In the genomic region with DNA sequence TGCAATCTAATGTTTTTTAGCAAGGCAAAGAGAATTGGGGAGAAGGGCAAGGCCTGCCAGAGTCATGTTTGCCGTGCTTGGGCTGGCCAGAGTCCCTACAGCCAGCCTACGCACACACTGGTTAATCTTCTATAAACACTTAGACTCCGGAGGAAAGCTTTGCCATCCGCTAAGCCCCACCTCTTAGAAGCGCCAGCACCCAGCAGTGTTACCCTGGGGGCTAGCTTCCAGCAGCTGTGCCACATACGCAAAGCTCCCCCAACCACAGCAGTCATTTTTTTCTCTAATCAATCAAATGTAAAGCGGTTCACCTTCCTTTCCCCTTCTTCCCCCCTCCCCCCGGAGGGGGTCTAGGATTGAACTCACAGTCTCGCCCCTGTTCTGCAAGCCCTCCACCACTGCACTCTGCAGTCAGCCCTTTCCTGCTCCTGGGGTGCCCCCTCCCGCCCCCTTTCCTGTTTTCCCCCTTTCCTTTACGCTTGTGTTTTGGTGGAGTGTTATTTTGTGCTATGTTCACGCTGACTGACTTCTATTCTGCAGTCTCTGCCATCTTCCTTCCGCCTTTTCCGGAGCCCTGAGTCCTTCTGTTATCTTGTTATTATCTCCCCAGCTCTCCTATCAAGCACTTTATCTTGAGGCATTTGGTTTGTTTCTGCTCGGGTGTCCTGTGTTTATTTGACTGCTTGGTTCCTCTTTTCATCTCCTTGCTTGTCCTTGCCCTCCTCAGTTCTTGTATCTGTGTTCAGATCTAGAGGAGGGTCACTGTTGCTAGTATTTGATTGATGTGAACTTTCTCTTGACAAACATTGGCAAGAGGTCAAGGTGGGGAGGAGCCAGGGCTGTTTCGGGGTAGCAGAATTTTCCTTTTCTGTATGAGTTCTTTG, we compare ENCODE assay signal across 9 mouse cellular contexts. TPM values are rescaled to one million over a fixed set of nuclear protein-coding genes. Genes with fewer than 3 reads are reported as not detected.
A peak's percentile ranks its signal among the peaks of the same experiment; 100 is the strongest.
DNase-seq lines count a peak whose midpoint lies in the region; ATAC-seq lines count a peak whose summit lies in the region.
"Had no signal": no experiment of that assay in that cellular context is flagged by ENCODE, and none has a peak within 500 bp of the region (broad histone marks: within the 10 kb centered on the region; RNA-seq: fewer than 3 reads in every experiment).

No protein-coding gene starts in this region.

- peaks cover 10% of the 10 kb centered on the region for H3K4me1 ChIP-seq in forebrain, embryonic 12.5 days

- no peak overlapping the region for H3K9ac ChIP-seq in forebrain, embryonic 12.5 days

- H3K4me2 ChIP-seq in forebrain, embryonic 12.5 days, result peak overlapping the region; percentile 13; the same call in 1 of the 2 replicates

- DNase-seq in embryo, embryonic 10 days (ENCODE audit: low spot score), result peak; percentile 28
- DNase-seq in embryo, embryonic 10.5 days (ENCODE audit: low spot score), result no peak
- peak; percentile 38 for DNase-seq in kidney, postnatal 10 days
- DNase-seq in frontal cortex, postnatal 14 days (ENCODE audit: low spot score in 2 of 2), result no peak
- DNase-seq in layer of hippocampus, adult 9-10 months (ENCODE audit: low spot score), result no peak

- no peak overlapping the region for H3K4me3 ChIP-seq in forebrain, embryonic 12.5 days (replicated peaks)
- H3K4me3 ChIP-seq: erythroblast, embryonic 14.5 days had no signal

- peak; percentile 39 for ATAC-seq in CD4-positive, CD25-positive, alpha-beta regulatory T cell, adult 4 months
- ATAC-seq in forebrain, embryonic 12.5 days (ENCODE audit: low FRiP score), result no peak
- ATAC-seq in megakaryocyte progenitor cell, adult 5-6 weeks (replicated peaks; ENCODE audit: poor library complexity), result peak; percentile 73

- H3K27ac ChIP-seq in forebrain, embryonic 12.5 days, result no peak overlapping the region

- 24% methylated on average over 16 of the region's 16 CpGs for WGBS in forebrain, embryonic 12.5 days

- 0 out of 2 replicates have a peak, but pooled peaks cover 4% of the 10 kb centered on the region for H3K27me3 ChIP-seq in forebrain, embryonic 12.5 days

- no peaks in the 10 kb centered on the region for H3K9me3 ChIP-seq in forebrain, embryonic 12.5 days

- H3K36me3 ChIP-seq in forebrain, embryonic 12.5 days (replicated peaks), result no peaks in the 10 kb centered on the region

RNA-seq across cellular contexts. Expression of a gene that starts 15.0 kb away (rescaled TPM):
- not detected for polyA plus RNA-seq in CD4-positive, CD25-positive, alpha-beta regulatory T cell, adult 4 months (2017; shearing (Covaris generic))
- polyA plus RNA-seq in forebrain, embryonic 12.5 days (2016; fragmentation: Nextera tagmentation; extraction: Ambion mirVana), result 0.06 TPM in 1 of 2 replicates, not detected in the other
- total RNA-seq in megakaryocyte progenitor cell, adult 5-6 weeks (2015), result 0.05 and 0.49 TPM in 2 replicates
- total RNA-seq in megakaryocyte progenitor cell, adult 5-6 weeks (2017), result 0.04 and 0.81 TPM in 2 replicates
- polyA plus RNA-seq: erythroblast, embryonic 14.5 days had no signal

Comparison
In these comparisons a context has a peak if more than half of its experiments do, and no peak if none do; other contexts are left out.
1. DNase-seq: peak in embryo, embryonic 10 days (single experiment) and kidney, postnatal 10 days (single experiment); none in embryo, embryonic 10.5 days (single experiment), frontal cortex, postnatal 14 days (0 of 2) and layer of hippocampus, adult 9-10 months (single experiment).